Mouse (Mus musculus) Muller cell, postnatal 12 days (primary cell): Measurements from ENCODE around the gene Rbm17.
"Not testable (repeated sequence)": the region's sequence is repeated elsewhere in the genome, so short reads cannot be mapped to it uniquely, and the experiment has no call there.

Experiments used
- DNase-seq: peaks from one replicate; pipeline ENCODE4 v3.0.0-alpha.2; 2015; ENCODE audit errors: inconsistent ontology term

The Rbm17 gene

GRCm38 (mm10) chr2:11604053-11604452, at the start of gene Rbm17:
TSS of gene Rbm17 (minus strand) at chr2:11604153.
- DNase-seq, result no peak

GRCm38 (mm10) chr2:11653330-11653729, 49.4 kb upstream of the Rbm17 start:
- DNase-seq, result no peak

GRCm38 (mm10) chr2:11652780-11653179, 48.8 kb upstream of the Rbm17 start:
- no peak for DNase-seq

GRCm38 (mm10) chr2:11652196-11652595, 48.2 kb upstream of the Rbm17 start:
- no peak for DNase-seq

- DNase-seq, result no peak
Measured at GRCm38 (mm10) chr2:11651476-11651875, 47.5 kb upstream of the Rbm17 start.

- DNase-seq, result no peak
Measured at GRCm38 (mm10) chr2:11645297-11645696, 41.3 kb upstream of the Rbm17 start.

GRCm38 (mm10) chr2:11644057-11644456, 40.1 kb upstream of the Rbm17 start:
- no peak for DNase-seq

GRCm38 (mm10) chr2:11642451-11642941, 38.5 kb upstream of the Rbm17 start, which contains the start of gene Il2ra:
TSS of gene Il2ra (plus strand) at chr2:11642807.
- no peak for DNase-seq

- DNase-seq, result no peak
Measured at GRCm38 (mm10) chr2:11637115-11637514, 33.2 kb upstream of the Rbm17 start.

- DNase-seq, result no peak
Measured at GRCm38 (mm10) chr2:11636138-11636480, 32.2 kb upstream of the Rbm17 start.

- no peak for DNase-seq
Measured at GRCm38 (mm10) chr2:11635471-11636137, 31.7 kb upstream of the Rbm17 start.

GRCm38 (mm10) chr2:11635035-11635434, 31.1 kb upstream of the Rbm17 start:
- DNase-seq, result no peak

GRCm38 (mm10) chr2:11625890-11626289, 21.9 kb upstream of the Rbm17 start, which contains the start of gene Gm17490:
TSS of gene Gm17490 (minus strand) at chr2:11626264.
- DNase-seq, result no peak

- DNase-seq, result no peak
Measured at GRCm38 (mm10) chr2:11623726-11624125, 19.8 kb upstream of the Rbm17 start.

GRCm38 (mm10) chr2:11623173-11623572, 19.2 kb upstream of the Rbm17 start:
- DNase-seq, result no peak

GRCm38 (mm10) chr2:11619598-11619997, 15.6 kb upstream of the Rbm17 start:
- DNase-seq, result no peak

- DNase-seq, result no peak
Measured at GRCm38 (mm10) chr2:11616846-11617245, 12.9 kb upstream of the Rbm17 start.

- DNase-seq, result not testable (repeated sequence)
Measured at GRCm38 (mm10) chr2:11612939-11613338, 9.0 kb upstream of the Rbm17 start.

GRCm38 (mm10) chr2:11606718-11607117, 2.8 kb upstream of the Rbm17 start:
- not testable (repeated sequence) for DNase-seq

- no peak for DNase-seq
Measured at GRCm38 (mm10) chr2:11604911-11605310, 958 bp upstream of the Rbm17 start.

- peak; percentile 92 for DNase-seq
Measured at GRCm38 (mm10) chr2:11602506-11603489, 1.2 kb downstream of the Rbm17 start.

GRCm38 (mm10) chr2:11601795-11602194, 2.2 kb downstream of the Rbm17 start:
- no peak for DNase-seq
